Mouse (Mus musculus) kidney, adult 11 months (tissue): ENCODE data around the gene Hsd17b7.
"Not testable (repeated sequence)": the region's sequence is repeated elsewhere in the genome, so short reads cannot be mapped to it uniquely, and the experiment has no call there.

Source experiments
- DNase-seq: peaks from one replicate; pipeline ENCODE4 v3.0.0; 2022

Hsd17b7 gene

DNA sequence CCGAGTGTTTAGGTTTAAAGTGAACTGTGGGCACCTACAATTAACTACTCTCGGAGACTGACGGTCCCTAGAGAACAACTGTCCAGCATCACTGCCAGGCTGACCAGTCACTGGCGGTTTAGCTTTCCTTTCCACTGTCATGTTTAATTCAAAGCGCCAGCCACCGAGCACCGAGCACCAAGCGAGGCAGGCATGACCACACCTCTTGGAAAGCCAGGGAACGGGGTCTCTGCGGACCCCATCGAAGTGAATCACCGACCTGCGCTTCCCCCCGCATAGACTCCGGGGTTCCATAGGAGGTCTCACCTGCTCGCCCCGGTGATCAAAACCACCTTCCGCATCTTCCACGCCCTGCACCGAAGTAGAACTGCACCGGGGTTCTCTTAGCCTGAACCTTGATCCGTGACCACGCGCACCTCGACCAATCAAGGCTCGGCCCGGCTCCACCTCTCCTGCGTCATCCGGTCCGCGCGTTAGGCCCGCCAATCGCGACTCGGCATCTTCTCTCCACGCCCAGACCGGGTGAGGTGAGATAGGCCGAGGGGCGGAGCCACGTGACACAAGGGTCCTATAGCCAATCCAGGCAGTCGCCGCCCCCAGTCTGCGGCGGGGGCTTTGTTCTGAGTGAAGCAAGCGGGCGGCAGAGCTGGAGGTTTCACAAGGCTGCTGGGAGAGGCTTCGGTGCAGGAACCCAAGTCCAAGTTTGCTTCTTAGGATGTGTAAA, at the start of gene Hsd17b7:
Hsd17b7 (minus strand) TSS at position 450 of the 724 bp plus-strand sequence.
- peak; percentile 99 for DNase-seq

DNA sequence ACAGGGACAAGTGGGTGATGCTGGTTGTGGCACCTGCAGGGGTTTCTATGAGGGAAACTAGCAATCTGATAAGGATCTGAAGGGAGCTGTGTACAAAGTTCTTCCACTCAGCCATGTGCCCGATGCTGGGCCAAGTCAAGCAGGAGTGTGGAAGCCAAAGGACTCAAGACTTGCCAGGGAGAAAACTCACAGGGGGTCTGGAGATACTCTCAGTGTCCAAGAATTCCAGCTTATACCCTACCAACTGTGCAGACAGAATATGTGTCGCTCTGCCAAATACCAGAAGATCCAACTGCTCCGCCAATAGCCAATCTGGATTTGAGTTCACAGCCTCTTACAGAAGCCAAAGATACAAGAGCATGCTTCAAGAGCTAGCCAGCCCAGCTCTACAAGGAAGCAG, 45.7 kb upstream of the Hsd17b7 start:
- DNase-seq, result no peak

DNA sequence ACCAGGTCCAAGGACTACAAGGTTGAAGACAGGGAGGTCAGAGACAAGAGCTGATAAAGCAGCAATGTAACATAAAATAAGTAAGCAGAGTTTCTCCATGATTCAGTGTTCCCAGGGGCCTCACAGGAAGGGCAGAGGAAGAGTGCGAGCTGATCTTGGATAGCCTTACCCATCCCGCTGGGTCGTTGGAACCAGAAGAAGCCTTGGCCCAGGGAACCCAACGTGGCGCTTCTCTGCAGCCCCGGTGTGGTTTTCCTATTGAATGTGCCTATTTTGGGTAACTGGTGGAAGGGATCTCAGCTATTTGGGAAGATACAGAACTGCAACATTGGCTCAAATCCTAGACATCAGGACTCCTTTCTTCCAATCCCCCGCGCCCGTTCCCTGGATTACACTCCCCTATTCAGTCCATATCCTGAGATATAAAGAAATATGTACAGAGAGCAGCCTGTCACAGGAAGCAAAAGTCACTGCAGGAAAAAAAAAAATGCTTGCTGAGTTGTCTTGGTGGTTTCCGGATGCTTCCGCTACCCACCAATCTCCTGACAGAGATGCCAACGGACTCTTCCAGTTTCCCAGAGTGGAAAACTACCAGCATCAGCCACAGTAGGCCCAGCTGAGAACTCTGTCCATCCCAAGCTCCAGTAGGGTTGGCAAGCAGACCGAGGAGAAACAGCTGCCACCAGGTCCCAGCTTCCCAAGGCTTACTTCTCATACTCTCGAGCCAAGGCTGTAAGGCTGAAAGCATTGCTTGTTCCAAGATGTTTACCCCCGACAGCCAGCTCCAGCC, 41.9 kb upstream of the Hsd17b7 start:
- DNase-seq, result peak; percentile 30

DNA sequence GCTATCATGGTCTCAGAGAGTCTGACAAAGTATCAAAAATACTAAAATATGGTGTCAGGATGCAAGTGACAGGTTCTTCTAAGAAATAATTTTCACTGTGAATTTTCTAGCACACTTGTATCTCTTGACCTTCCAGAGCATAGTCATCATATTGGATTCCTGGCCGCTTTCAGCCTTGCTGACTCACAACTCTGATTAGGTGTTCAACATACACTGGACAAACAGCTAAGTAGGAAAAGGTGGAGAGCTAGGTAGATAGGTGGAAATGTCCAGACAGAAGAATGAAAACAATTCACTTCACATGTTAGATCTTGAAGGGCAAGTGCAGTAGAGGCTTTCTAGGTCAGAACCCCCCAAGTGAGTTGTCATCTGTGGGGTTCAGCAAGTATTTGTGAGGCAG, 40.3 kb upstream of the Hsd17b7 start:
- no peak for DNase-seq

DNA sequence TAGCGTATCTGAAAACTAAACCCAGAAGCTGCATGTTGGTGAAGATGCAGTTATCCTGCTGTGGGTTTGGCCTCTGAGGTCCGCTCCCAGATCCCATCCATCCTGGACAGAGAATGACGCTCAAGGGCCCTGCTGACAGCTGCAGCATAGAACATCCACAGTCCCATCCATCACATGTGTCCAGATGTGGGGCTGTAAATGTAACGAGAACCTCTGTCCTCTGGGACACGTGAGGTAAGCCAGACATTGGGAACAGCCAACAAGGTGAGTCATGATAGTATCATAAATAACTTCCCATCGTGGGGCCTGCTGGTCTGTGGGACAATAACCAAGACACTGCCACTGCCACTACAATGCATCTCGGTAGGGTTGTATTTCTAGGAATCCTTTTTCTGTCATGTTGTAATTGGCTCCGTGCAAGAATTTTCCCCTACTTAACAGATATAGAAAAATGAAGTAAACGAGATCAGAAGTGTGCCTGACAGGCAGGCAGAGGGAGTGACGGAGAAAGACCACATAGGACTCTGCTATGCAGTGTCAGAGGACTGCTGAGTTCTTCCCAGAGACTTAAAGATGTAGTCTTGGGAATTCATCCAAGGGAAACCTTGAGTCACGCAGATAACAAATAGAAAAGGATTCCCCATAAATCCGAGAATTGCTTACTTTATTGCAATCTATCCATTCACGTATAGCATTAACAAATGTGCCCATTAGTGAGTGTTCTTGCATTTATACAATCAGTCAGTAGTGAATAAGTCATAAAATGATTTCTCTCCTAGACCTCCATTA, 39.6 kb upstream of the Hsd17b7 start:
- no peak for DNase-seq

DNA sequence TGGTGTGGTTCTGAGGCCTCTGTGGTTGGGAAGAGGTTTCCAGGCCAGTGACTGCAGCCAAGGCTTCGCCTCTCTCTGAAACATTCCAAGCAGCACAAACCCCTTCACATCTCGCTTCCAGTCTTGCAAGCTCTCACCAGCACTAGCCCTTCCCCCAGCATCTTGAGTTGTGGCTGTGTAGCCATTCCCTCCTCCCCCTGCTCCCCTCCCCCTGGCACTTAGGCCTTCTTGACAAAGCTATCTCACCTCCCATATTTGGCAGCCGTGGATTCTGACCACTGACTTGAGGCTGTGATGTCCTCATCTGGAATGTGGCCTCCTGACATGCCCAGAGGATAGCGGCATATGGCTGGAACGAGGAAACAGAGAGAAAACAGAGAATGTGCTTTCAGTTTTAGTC, 37.5 kb upstream of the Hsd17b7 start:
- peak; percentile 23 for DNase-seq

DNA sequence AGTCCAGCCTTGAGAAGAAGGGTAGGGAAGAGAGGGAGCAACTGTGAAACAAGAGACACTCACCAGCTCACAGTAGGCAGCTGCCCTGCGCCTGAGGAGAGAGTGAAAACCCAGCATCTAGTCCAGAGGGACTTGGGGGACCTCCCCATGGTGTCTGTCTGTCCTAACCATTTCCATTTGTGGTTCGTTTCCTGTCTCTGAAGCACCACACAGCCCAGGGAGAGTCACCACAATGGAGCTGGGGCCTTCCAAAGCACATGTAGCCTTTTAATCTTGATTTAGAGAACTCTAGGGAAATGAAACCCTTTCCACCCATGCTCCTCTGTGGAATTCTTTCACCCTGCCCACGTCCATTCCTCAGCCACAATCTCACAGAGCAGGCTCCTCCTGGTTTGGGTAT, 36.3 kb upstream of the Hsd17b7 start:
- DNase-seq, result no peak

DNA sequence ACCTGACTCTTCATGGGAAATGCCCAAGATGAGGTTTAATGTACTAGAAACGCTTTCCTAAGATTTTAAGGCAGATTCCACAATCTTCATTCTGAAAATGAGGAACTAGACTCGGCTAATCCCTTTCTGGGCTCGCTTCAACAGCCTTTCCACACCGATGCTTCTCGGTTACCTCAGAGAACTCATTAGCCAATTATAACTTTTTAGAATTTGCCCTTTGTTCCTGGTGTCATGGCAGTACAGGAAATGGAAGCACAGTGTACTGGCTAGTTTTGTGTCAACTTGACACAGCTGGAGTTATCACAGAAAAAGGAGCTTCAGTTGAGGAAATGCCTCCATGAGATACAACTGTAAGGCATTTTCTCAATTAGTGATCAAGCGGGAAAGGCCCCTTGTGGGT, 24.9 kb upstream of the Hsd17b7 start:
- not testable (repeated sequence) for DNase-seq

DNA sequence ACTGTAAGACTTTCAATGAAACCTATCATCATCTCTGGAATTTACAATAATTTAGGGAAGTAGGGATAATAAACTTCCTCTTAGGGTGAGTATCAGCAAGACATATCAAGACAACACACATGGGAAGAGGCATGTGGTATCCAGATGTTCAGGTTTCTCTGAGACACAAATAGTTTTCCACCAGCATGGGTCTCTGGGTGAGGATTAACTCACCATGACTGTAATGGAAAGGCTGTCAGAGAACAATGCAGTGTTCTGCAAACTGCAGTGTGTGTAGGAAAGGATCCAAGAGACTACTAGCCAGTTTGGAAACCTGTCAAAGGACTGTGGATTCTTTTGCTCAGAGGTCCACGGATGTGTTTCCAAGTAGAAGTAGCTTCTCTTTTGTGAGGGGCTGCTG, 17.1 kb upstream of the Hsd17b7 start:
- DNase-seq, result no peak

DNA sequence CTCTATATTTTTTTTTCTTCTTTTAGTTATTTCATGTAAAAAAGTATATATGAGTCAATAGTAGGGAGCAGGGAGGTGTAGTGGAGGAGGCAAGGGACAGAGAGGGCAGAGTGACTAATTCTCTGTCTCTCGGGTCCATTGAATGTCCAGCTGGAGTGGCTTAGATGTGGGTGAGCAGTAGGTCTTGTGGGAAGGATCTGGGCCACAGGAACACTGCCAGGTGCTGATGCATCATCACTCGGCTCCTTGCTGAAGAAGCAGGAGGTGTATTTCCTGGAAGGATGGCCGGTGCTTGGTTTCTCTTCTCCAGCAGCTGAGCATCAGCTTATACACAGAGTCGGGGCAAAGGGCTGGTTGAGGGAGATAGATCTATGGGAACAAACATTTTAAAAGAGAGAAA, 8.6 kb upstream of the Hsd17b7 start:
- DNase-seq, result no peak

DNA sequence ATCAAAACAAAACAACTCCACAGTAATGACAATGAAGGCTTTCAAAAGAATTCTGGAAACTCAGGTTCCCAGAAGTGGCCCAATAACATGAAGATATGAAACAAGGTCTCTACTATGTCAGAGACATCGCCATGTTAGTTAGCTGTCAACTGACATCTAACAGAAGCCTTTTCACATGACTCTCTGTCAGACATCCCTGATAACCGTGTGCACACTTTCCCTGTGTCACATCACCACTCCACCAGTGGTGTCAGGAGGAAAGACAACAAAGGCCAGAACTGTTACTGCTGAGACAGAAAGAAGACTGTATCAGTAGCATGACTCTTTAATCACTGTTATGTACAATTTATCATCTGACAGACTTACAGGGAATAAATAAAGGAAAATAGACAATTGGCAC, 3.0 kb upstream of the Hsd17b7 start:
- no peak for DNase-seq

DNA sequence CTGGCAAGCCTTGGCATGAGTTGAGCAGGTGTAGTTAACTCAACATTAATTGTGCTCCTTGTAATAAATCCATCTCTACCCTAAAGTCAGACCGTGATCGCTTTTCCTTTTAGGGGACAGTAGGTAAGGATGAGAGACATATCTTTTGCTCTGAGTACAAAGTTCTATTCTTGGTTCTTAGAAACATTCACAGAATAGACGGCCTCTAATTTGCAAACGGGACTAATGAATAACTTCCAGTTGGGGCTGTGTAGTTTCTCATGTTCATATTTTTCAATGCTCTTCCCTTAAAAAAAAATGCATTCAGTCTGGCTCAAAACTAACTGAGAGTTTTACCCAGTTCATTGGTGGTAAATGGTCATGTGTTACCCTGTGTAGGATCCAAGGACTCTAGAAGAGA, 1.9 kb upstream of the Hsd17b7 start:
- no peak for DNase-seq

DNA sequence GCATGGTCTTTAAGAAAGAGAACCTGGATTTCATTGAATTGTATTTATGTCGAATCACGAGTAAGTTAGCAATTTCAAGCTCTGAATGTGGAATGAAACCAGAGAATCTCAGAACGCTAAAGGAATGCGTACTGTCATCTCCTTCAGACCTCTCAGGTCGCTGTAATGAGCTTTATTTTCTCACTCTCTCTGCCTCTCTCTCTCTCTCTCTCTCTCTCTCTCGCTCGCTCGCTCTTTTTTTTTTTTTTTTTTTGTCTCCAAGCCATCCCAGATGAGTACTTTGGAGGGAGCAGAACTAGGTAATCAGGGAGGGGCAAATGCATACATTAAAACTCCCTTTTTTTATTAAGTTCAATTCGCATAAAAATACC, 460 bp upstream of the Hsd17b7 start:
- no peak for DNase-seq

DNA sequence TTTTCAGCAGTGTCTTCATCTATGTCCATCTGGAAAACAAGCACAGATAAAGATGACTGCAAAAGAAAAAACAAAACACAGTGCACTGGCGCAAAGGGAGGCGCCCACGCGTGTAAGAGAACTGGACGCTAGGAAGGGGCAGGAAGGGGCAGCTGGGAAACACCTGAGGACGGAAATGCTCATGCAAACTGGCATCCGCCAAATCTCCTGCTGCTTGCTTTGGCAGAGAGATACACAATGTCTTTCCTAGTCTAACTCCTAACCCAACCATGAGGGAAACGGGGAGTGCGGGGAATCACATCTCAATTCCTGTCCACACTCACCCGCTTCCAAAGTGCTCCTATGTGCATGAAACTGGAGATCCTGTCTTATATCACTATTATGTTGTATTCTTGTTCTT, 15.9 kb downstream of the Hsd17b7 start:
- DNase-seq, result no peak

DNA sequence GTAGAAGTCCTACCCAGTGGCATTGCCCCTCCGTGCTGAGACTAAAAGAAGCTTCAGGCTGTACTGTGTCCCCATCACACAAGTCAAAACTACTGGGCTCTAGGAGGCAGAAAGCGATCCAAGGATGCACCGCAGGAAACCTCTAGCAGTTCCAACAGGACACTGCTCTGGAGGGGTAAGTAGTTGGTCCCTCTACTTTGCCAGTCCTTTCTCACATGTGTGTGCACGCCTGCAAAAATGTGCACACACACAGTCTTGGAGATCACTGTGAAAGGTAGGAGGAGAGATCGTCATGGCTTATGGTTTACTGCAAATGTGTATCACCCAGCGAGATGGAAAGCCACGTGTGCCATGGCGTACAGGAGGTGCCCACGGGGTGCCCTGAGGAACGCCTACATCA, 16.4 kb downstream of the Hsd17b7 start:
- DNase-seq, result no peak

DNA sequence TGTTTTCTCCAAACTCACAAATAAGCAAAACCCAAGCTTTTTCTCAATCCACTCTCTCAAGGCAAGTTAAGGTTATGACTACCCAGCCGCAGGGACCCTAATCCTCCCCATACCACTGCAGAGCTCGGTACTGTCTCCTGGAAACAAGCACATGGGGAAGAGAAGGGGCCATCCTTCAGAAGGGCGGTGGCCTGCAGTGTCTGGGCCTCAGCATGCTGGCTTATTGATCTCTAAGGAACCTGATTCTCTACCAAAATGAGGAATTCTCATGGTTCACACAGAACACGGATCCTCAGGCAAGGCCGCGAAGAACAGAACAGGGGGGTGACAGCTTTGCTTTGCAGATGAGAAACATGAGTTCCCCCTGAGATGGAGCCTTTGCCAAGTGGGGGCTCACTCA, 17.5 kb downstream of the Hsd17b7 start:
- no peak for DNase-seq

DNA sequence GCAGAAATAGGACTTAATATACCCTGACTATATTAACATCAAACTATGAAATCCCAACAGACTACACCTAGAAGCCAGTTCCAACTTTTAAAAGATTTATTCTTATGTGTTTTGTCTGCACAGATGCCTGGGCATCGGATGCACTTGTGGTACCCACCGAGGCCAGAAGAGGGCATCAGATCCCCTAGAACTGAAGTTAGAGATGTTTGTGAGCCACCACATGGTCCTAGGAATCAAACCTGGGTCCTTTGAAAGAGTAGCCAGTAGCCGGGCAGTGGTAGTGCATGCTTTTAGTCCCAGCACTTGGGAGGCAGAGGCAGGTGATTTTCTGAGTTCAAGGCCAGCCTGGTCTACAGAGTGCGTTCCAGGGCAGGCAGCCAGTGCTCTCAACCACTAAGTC, 18.4 kb downstream of the Hsd17b7 start:
- DNase-seq, result no peak

DNA sequence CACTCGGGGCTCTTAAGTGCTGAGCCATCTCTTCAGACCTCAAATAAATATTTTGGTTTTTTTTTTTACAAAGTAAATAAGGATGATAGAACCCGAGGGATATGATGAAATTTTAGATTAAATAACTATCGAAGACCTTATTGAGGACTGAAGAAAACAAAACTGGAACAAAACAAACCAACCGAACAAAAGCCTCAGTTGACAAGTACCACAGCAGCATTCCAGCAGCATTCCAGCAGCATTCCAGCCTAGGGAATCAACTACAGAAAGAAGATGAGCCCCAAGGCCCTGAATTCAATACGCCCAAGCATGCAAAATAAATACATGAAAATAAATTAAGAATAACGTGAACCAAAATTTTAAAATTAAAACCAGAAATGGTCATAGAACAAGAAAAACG, 19.1 kb downstream of the Hsd17b7 start:
- DNase-seq, result no peak

DNA sequence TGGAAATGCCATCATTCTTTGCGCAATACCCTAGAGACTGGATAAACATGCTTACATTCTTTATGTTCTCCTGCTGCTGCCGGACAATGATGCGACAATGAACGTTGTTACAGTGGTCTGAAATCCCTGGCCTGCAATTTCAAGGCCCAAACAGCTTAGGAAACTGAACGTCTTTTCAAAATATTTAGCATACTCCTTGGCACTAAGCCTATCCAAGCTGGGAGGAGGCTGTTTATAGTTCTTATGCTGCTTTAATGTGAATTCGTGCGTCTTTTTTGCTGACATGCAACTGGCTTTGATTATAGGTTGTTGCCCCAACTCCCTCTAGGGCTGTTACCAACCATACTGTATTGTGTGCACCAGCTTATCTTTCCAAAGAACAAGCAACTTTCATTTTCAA, 20.2 kb downstream of the Hsd17b7 start:
- no peak for DNase-seq

DNA sequence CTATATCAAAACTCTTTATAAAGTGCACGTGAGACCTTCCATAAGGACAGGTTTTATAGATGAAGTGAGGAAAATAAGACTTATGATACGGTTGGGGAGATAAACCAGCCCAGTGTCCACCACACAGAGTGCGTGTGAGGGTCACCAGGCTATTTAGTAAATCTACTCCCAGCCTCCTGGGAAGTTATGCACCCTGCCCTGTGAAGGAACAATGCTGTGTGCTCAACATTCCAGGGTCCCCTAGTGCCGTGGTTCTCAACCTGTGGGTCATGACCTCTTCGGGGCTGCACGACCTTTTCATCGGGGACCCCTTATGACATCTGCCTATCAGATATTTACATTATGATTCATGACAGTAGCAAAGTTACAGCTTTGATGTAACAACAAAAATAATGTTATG, 20.8 kb downstream of the Hsd17b7 start:
- DNase-seq, result no peak

DNA sequence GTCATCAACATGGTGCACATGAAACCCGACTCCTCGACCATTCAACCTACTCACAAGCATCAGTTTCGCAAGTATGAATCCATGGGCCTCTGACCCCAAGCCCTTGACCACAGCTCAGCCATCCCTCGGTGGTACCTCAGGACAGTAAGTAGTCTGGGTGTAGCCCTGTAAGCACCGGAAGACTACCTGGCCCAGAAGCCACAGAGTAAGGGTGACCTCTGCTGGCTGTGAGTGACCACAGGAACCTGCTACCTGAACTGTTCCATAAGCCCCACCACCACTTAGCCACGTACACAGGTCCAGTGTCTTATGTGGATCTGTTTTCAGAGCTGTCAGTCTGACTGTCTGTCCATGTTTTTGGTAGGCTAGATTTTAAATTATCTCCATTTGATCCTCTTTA, 21.4 kb downstream of the Hsd17b7 start:
- no peak for DNase-seq

DNA sequence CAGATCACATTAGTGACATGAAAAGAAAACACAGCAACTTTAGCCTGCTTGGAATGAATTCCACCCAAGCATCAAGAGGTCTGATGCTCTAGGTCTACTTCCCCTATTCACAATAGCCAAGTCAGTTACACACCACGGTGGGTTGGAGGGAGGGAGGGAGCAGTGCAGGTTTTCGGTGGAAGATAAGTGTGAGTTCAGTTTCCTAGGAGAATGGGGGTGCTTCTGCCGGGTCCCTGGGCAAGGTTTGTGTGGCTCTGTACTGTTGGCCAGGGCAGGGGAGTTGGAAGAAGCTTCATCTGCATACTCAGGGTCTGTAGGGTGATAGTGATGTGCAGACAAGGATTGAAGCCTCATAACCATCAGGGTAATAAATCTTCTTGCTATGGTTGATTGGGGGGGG, 23.0 kb downstream of the Hsd17b7 start:
- no peak for DNase-seq

DNA sequence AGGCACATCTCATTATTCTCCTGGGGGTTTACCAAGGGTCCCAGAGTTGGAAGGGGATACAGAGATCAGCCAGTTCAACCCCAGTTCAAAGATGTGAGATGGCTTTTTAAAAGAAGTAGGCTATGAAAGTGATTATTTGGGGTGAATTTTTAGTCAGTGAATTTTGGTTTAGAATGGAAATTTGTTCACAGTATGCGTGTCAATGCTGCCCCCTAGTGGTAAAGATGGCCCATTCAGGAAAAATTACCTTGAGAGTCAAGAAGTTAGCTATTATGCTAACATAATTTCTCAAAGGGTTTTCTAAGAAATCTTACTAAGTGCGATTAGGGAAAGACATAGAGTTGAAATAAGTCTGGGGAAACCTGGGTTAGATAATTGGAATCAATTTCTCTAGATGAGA, 29.7 kb downstream of the Hsd17b7 start:
- no peak for DNase-seq
